Mouse (Mus musculus) T-helper 17 cell (primary cell): ENCODE measurements around the gene Zfp644.
"Not testable (repeated sequence)": the region's sequence is repeated elsewhere in the genome, so short reads cannot be mapped to it uniquely, and the experiment has no call there.

Experiments used
- in situ Hi-C, 2 experiments: fragments of 300-600 bp; cut with MboI, MseI; formaldehyde crosslinking; loops; 1 replicate in 1 of 2; 2 replicates in 1 of 2; pipeline ENCODE4 v1.15.1; 2025; ENCODE audit warnings: high pct_unique_total_duplicates in 2 of 2

Zfp644 gene

DNA sequence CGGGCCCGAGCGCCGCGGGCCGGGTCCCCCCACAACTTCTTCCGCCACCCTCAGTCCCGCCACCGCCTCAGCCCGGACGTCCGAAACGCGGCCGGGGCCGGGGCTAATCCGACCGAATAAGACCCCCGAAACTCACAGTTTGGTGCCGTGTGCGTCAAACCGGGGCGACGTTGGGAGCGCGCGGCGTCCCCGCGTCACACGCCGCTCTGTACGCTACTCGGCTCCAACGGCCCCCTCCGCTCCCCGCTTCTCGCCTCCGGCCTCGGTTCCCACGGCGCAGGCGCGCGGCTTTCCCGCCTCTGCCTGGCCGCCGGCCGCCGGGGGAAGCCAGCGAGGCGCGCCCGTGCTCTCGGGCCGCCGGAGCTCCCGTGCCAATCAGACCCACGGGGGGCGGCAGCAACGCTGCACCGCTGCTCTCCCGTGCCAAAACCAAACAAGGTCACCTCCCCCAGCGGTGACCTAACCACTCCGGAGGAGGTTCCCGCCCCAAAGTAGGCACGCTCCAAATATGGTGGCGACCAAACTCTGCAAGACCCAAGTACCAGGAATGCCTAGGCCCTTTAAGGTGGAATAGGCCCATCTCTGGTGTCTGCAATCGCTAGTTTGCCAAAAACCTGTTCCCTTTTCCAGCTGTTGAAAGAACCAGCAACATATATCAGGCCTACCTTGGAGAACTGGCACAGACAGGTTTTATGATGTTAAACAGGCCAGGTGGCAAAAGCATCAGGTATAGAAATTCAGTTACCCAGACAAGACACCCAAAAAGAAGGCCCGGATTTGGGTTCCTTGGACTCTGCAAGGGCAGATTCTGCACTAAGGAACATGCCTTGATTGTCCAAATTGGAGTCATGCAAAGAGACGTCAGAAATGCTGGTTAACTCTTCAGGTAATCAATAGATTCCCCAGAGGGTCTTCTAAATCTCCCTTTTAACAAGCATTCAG lies at the start of gene Zfp644:
TSS of gene Zfp644 (minus strand) at position 892 of the 942 bp plus-strand sequence.
- in situ Hi-C loops: no loop called here

DNA sequence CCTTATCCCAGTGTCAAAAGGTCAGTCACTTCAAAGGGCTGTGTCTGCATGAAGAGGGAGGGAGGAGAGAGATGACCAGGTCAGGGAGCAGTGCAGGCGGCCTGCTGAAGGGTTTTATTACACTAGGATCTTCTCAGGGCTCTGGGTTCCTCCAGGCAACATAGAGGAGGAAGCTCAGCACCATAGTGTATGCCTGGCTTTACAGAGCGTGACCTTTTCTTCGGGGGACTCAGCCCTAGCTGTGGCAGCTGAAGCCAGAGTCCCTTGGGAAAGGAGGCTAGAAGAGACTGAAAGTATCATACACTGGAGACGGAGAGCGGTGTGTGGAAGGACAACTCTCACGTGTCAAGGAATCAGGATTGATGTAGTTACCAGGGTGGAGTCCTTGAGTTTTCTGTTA lies 42.6 kb upstream of the Zfp644 start:
- in situ Hi-C loops: loop anchor here in 1 of 2 experiments (10.0 to 25.0 kb wide), 2 partner anchors 1325 to 1802 kb away; partner anchors contain the start of gene Lrrc8b

DNA sequence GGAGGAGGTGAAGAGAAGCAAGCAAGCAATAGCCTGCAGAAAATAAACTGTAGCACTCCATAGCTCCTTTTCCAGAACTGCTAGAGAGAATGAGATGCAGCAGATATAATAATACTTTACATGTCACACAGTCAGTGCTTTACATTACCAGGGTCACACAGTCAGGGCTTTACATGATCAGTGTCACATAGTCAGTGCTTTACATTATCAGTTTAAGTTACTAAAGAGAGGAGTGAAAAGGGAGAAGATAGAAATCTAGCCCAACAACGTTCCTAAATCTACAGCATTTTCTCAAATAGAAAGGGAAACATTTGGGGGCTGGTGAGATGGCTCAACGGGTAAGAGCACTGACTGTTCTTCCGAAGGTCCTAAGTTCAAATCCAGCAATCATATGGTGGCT lies 26.4 kb upstream of the Zfp644 start:
- in situ Hi-C loops: no loop called here

DNA sequence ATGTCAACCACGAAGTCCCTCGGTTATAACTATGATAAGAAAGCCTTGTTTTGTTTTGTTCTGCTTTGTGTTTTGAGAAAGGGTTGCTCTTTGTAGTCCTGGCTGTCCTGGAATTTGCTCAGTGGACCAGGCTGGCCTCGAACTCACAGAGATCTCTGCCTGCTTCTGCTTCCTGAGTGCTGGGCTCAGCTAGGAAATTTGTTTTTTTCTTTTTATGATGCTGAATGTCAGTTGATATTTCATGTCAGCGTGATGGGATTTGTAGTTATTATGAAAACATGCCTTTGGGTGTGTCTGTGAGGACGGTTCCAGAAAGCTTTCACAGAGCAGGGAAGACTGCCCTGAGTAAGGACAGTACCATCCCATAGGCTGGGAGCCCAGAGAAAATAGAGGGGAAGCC lies 25.7 kb upstream of the Zfp644 start:
- in situ Hi-C loops: no loop called here

DNA sequence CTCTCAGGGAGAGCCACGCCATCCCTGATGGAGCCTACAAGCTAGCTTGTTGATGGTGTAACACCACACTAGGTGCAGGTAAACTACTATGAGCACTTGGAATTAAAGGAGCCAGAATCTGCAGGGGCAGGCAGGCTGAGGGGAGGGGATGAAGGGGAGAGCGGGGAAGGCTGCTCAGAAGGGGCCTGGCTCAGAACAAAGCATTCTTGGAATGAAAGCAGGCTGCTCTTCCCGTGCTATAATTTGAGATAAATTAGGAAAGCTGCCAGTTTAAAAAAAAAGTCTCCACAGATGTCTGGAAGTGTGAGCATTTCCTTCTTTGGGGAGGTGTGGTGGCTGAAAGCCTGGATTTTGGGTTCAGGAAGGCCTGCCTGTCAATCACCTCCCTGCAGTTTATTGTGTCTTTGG lies 14.8 kb upstream of the Zfp644 start:
- in situ Hi-C loops: no loop called here

DNA sequence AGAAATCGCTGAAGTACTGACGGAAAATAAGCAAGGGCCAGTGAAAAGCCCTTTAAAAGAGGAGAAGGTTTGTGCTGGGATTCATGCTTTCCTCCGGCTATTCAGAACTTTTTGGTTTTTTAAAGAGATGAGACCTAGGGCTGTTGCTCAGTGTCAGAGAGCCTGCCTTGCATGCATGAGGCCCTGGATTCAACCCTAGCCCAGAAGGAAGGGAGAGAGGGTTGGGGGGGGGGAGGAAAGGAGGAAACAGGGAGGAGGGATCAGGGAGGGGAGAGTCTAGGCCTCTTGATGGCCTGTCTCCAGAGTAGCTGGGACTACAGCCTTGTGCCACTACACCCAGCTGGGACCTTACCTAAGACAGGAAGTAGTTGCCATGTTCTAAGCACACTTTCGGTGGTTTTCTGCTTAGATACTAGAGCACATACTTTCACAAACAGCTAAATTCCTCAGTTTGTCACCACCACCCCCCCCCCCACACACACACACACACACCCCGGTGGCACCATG lies 14.2 kb upstream of the Zfp644 start:
- in situ Hi-C loops: no loop called here

DNA sequence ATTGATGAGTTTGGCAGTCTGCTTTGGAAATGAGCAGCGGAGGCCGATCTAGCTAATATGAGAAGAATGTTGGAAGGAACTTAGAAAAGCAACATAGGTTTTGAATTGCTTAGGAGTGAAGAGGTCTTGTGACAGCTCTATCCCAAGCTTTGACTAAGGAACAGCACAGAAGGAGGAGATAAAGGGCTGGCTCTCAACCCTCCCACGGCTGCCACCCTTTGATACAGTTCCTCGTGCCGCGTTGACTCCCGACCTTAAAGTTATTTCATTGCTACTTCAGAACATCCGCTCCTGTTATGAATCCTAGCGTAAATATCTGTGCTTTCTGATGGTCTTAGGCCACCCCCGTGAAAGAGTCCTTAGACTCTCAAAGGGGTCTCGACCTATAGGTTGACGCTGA lies 13.5 kb upstream of the Zfp644 start:
- in situ Hi-C loops: no loop called here

DNA sequence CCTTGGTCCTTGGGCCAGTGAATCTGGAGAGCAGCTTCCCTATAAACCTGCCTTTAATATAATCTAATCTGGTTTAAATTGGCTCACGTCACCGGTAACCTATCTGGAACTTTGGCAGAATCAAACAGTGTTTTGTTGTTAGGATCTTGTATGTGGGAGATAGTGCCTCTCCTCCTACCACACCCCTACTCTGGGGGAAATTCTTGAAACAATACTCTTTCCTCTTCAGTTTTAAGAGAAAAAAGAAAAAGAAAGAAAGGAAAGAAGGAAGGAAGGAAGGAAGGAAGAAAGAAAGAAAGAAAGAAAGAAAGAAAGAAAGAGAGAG lies 13.0 kb upstream of the Zfp644 start:
- in situ Hi-C loops: no loop called here

DNA sequence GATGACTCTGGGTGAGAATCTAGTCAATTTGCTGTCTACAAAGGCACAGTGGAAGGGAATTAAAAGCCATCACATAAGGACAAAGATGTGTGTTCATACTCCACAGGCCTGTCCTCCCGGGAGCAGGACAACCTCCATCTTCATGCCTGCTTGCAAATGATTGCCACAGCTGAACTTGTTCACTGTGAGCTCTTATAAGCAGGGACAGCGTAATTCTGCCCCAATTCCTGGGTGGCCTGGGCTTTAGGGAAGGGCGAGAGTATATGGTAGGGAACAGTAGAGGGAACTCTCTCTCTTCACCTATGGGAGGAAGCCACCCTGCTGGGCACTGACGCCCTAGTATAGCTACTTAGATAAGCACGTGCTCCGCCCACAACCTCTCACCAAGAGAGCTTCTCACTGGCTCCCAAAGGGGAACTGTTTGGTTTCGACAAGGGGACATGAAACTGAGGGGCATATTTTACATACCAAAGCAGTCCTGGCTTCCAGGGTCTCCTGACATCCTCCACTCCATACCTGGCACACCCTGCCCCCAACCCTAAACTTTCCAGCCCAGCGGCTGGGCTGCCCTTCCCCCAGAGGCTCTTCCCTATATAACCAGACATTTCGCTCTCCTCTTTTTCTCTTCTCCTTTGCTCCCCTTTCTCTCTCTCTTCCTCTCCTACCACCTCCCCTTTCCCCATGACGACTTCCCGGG lies 12.4 kb upstream of the Zfp644 start:
- in situ Hi-C loops: no loop called here

DNA sequence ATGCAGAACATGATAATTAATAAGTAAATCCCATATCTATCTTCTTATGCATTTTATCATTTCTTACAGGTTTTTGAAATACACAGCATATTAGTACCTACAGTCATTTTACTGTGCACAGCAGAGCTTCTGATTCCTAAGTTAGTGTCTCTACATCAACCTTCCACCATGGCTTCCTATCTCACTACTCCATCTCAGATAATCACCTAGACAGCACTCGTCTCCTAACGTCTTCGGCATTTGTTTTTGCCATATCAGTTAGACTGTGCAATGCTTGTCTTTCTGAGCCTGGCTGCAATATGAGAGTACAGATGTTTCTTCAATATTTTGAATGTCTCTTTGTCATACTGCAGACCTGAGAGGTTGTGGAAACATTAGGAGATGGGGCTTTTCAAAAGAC lies 9.3 kb upstream of the Zfp644 start:
- in situ Hi-C loops: no loop called here

DNA sequence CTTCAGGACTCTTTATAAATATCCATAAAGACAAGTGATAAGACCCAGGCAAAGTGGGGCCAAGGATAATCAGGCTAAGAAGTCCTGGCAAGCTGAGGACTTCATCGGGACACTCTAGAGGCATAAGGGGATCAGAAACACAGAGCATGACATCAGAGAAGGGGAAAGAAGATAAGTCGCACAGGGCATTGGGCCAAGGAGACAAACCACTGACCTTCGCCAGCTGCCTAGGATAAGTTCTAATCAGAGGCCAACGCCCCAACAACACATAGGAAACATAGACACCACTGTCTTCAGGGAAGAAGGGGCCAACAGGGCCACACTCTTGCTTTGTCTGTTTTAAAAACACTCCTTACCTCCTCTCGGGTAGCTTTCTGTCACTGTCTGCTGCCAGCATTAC lies 8.1 kb upstream of the Zfp644 start:
- in situ Hi-C loops: no loop called here

DNA sequence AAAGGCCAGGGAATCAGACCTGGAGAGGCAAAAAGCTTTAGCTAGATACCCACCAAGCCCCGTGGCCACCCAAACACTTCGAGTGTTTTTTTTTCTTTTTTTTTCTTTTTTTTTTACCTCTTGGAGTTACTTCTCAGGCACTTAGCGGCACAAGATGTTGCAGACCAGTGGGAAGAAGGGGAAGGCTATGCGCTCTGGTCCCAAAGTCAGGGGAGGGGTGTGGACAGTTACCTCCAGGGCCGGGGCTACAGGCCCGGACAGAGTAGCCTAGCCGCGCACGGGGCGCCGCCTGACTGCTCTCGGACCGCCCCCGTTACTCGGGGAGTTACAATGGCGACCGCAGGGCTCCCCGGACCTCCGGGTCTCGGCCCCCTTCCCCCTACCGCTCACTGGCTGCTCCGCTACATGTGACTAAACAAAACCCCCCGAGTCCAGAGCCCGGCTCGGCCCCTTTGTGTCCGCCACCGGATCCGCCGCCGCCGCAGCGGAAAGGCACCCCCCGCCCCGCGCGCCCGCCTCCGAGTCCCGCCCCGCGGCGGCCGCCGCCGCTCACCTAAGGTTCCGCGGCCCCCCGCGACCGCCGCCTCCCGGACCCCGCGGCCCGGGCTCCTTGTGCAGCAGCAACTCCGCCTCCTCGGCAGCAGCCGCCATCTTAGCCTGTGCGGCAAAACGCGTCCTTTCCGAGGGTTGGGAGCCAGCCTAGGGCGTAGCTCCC lies 1.2 kb downstream of the Zfp644 start:
- in situ Hi-C loops: no loop called here

DNA sequence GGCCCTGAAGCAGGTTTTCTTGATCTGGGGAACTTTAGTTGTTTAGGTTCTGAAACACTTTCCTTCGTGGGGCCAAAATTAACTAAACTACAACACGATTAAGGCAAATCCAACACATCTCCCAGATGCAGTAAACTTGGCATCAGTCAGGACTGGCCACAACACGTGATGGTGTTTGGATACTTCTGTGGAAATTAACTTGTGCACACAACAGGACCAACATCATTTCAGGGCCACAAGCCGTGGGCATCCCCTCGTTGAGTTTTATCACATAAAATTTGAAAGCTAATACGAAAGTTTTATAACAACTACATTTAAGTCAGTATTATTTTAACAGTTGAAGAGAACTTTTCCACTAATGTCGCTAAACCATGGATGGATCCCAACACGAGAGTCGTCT lies 1.9 kb downstream of the Zfp644 start:
- in situ Hi-C loops: no loop called here

DNA sequence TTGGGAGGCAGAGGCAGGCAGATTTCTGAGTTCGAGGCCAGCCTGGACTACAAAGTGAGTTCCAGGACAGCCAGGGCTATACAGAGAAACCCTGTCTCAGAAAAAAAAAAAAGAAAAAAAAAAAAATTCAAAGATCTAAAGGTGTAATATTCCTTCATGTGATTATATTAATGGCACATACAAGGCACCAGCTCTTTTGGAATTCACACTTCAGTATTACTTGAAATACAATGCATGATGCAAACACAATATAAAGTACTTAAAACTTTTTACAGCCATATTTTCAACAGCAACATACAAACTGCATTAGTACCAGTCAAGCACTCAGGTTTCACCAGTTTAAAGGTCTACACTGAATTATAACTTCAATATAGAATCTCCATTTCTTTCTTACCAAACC lies 2.4 kb downstream of the Zfp644 start:
- in situ Hi-C loops: no loop called here

DNA sequence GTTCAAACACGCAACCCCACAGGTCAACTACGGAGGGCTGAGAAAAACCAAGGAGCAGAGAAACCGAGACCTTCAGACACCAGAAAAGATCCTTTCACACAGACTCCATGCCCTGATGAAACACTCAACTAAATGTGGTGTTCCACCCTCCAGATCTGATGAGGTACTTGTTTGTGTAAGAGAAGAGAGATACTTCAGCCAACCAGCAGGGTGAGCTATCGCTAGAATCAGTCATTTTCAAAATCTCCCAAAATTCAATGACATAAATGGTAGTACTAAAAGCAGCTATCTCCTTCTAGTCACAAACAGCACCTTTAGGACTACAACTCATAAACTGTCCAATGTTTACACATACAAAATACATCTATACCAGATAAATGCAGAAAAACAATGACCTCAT lies 4.1 kb downstream of the Zfp644 start:
- in situ Hi-C loops: no loop called here

DNA sequence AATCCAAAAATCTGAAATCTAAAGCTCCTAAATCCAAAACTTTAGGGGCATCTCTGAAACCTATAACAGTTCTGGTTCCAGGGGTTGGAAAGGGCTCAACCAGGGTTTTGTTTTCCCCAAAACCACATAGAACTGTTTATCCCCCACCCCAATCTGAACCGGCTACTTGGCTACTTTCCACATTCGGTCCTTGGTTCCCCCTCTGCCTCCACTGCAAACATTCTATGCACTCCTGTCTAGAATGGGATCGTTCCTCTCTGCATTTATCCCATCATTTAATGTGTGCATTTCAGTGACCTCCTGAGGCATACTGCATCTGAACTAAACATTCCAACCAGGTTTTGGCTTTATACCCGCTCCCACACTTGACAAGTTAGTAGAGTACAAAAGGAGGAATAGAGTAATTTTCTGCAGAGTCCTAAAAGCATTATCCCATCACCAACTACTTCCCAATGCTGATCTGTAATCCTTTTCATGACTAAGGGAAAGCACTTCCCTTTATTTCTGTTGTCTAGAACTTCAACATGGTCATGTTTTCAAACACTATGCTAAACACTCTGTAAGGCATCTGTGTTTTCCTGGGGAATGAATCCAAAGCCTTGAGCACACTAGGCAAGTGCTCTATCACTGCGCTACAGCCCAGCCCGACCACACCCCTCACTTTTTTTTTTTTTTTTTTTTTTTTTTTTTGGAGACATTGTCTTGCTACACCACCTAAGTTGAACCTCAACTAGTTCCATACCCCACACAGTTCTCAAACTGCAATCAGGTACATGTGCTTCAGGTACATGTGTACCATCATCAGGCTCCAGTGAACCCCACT lies 16.2 kb downstream of the Zfp644 start:
- in situ Hi-C loops: no loop called here

DNA sequence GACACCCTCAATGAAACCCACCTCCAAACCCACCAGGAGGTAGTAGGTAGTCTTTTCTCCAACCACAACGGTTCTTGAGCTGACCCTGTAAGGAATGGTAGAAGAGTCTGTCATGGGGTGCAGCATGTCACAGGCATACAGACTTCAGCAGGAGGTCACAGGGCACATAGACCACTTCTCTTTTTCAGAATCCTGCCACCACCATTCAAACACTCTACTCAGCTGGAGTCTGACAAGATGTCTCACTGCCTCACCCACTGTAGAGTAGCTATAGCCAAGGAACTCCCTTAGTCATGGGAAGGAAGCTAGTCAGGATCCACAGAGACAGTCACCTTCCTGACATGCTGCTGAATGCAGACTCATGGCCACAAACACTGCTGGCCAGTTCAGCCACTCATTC lies 17.4 kb downstream of the Zfp644 start:
- in situ Hi-C loops: no loop called here

DNA sequence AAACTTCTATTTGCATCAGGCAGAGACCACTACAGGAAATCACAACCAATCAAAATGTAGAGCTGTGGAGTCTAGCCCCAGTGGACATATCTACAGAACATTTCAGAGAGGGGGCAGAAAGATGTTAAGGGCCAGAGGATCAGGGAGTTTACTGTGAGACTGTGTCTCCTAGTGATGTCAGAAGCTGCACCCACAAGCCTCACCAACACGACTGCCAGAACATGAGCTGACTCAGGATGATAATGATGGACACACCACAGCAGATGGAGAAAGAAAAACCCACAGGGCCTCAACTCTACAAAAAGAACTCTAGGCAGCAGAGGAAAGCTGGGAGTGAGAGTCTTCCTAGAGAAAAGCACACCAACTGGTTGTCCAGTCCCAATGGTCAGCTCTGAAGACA lies 18.3 kb downstream of the Zfp644 start:
- in situ Hi-C loops: not testable (repeated sequence)

DNA sequence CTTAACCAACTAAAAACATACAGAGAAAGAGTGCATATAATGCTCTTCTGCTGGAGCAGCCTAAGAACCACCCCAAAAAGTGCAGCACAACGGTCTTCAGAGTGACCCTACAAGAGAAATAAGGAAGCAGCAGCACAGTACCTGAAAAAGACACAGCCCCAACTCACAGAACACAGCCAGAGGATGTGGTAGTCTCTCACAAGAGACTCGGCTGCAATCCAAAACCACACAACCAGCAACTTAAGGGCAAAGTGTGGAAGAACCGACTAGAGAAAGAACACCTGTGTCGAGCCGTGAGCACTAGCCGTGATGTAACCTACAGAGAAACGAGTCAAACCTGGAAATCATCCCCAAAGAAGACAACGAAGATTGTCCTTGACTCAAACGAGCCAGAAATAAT lies 20.3 kb downstream of the Zfp644 start:
- in situ Hi-C loops: no loop called here

DNA sequence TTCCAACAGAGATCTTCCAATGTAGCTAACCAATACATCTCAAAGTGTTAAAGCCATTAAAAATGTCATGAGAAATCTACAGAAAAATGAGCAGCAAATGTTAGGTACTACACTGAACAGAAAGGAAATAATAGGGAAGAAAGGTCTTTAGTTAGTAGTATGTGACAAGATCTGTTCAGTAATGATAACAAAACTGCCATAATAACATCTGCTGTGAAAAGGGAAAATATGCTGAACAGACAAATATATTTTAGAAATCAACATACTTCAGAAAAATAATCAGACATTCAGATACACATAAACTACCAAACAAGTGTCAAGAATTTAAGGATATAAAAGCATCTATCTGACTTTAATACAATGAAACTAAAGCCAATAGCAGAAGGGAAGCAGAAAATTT lies 24.5 kb downstream of the Zfp644 start:
- in situ Hi-C loops: no loop called here

DNA sequence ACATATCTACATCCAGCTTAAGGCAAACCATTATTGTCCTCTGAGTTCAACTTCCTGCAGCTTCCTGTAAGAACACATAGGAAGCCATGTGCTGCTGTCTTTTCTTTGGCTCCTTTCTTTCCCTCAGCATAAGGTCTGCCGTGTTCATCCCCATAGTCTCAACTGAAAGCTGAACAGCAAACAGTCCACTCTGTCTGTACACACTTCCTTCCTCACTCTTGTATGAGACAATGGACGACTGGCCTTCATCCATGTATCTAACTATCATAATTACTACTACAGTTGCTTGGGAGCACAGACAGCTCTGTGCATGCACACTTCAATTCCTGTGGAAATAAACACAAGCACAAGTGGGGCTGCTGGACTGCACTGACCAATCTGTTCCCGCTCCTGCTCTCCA lies 25.2 kb downstream of the Zfp644 start:
- in situ Hi-C loops: no loop called here
